Mouse (Mus musculus): Measurements from ENCODE around the gene Tekt3. TPM values are rescaled to one million over a fixed set of nuclear protein-coding genes. Genes with fewer than 3 reads are reported as not detected.

Gene Tekt3
- total RNA-seq, 2 experiments from 2014 or later, result not detected

GRCm38 (mm10) chr11:63029721-63030120 is 31.7 kb upstream of the Tekt3 start:
- intact Hi-C loops (cut with DNase I), result loop anchor here (5.0 to 10.0 kb wide), 2 partner anchors 105 to 107 kb away; no protein-coding TSS in a partner anchor
- Histone ChIP-seq H3K27ac (no peak overlapping the region), H3K4me3 (no peak overlapping the region)
- no peak for TF ChIP-seq CTCF (IDR thresholded peaks at IDR 0.05)
- no peak for DNase-seq (ENCODE audit: extremely low spot score in 1 of 2, low spot score in 2 of 2)

DNA sequence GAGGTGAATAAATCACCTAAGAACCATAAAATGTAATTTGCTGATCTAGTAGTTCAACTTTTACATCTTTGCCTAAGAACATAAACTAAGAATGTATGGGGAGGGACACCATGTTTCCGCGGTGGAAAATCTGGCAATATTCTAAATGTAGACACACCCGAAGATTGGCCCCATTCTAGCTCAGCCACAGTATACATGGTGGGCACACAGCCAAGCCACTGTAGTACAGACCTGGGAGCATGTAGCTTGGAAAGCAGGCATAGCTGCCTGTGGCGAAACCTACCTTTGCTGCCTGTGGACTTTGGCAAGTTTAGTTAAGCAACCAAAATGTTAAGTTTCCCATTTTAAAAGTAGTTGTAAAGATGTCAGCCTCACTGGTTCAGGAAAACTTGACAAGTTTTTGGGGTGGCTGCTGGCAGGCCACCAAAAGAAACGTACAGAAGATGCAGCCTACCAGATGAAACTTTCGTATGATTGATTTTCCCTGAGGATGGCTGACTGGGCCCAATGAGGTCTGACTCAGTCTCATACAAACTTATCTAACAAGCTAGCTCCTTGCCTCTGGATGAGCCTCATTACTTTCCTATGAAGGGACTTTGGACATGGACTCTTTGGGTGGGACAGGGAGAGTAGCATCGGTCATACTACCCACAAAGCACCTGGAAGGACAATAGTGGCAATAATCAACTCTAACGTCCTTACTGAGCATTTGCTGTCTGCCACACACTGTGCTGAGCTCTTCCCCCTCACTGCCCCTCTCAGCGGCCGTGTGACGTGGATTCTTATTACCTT is 25.8 kb upstream of the Tekt3 start:
- TF ChIP-seq CTCF (IDR thresholded peaks at IDR 0.05), result no peak
- intact Hi-C loops (cut with DNase I), result no loop called here
- Histone ChIP-seq H3K4me3 (no peak overlapping the region), H3K27ac (no peak overlapping the region)
- no peak for DNase-seq (ENCODE audit: extremely low spot score in 1 of 2, low spot score in 2 of 2)

- H3K4me3 ChIP-seq, result no peak overlapping the region
- no peak for DNase-seq (ENCODE audit: extremely low spot score in 1 of 2, low spot score in 2 of 2)
- TF ChIP-seq CTCF (IDR thresholded peaks at IDR 0.05), result no peak
- intact Hi-C loops (cut with DNase I), result no loop called here
- H3K27ac ChIP-seq, result no peak overlapping the region
Observed at GRCm38 (mm10) chr11:63040002-63040661, 21.3 kb upstream of the Tekt3 start.

- TF ChIP-seq CTCF (IDR thresholded peaks at IDR 0.05), result no peak
- Histone ChIP-seq H3K27ac (no peak overlapping the region), H3K4me3 (no peak overlapping the region)
- no peak for DNase-seq (ENCODE audit: extremely low spot score in 1 of 2, low spot score in 2 of 2)
- intact Hi-C loops (cut with DNase I), result no loop called here
Observed at GRCm38 (mm10) chr11:63045771-63046170, 15.7 kb upstream of the Tekt3 start.

- no peak for TF ChIP-seq CTCF (IDR thresholded peaks at IDR 0.05)
- no peak for DNase-seq (ENCODE audit: extremely low spot score in 1 of 2, low spot score in 2 of 2)
- intact Hi-C loops (cut with DNase I), result no loop called here
Observed at GRCm38 (mm10) chr11:63046380-63046779, 15.1 kb upstream of the Tekt3 start.

GRCm38 (mm10) chr11:63050362-63050932 is 11.0 kb upstream of the Tekt3 start:
- no peak overlapping the region for H3K4me3 ChIP-seq
- intact Hi-C loops (cut with DNase I), result no loop called here
- no peak for TF ChIP-seq CTCF (IDR thresholded peaks at IDR 0.05)
- no peak for DNase-seq (ENCODE audit: extremely low spot score in 1 of 2, low spot score in 2 of 2)
- H3K27ac ChIP-seq, result no peak overlapping the region

More at GRCm38 (mm10) chr11:63046380-63046779, 15.1 kb upstream of the Tekt3 start:
- Histone ChIP-seq H3K27ac (no peak overlapping the region), H3K4me3 (no peak overlapping the region)

- H3K4me3 ChIP-seq, result no peak overlapping the region
- DNase-seq (ENCODE audit: extremely low spot score in 1 of 2, low spot score in 2 of 2), result no peak
- TF ChIP-seq CTCF (IDR thresholded peaks at IDR 0.05), result no peak
- intact Hi-C loops (cut with DNase I), result no loop called here
- H3K27ac ChIP-seq, result no peak overlapping the region
Observed at GRCm38 (mm10) chr11:63051041-63051440, 10.4 kb upstream of the Tekt3 start.

- no peak overlapping the region for H3K4me3 ChIP-seq
- H3K27ac ChIP-seq, result no peak overlapping the region
- no peak for TF ChIP-seq CTCF (IDR thresholded peaks at IDR 0.05)
- DNase-seq (ENCODE audit: extremely low spot score in 1 of 2, low spot score in 2 of 2), result no peak
- intact Hi-C loops (cut with DNase I), result no loop called here
Observed at GRCm38 (mm10) chr11:63051996-63052395, 9.5 kb upstream of the Tekt3 start.

DNA sequence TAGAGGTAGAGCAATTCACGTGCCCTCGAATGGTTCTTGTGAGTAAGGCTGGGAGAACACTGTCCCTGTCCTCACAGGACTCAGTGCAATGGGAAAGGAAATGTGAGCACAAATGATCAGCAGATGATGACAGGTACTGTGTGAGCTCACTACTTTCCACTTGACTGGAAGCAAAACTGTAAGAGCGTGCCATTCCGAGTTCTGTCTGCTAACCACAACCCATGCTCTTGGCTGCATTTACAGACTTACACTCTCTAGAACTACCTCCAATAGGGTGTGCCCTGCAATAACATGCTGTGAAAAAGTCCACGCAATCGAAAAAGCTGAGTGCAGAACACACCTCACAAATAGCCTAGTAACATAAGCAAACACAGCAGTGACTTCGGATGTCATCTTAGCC is 5.9 kb upstream of the Tekt3 start:
- no peak for TF ChIP-seq CTCF (IDR thresholded peaks at IDR 0.05)
- Histone ChIP-seq H3K27ac (no peak overlapping the region), H3K4me3 (no peak overlapping the region)
- intact Hi-C loops (cut with DNase I), result no loop called here
- DNase-seq (ENCODE audit: extremely low spot score in 1 of 2, low spot score in 2 of 2), result no peak

DNA sequence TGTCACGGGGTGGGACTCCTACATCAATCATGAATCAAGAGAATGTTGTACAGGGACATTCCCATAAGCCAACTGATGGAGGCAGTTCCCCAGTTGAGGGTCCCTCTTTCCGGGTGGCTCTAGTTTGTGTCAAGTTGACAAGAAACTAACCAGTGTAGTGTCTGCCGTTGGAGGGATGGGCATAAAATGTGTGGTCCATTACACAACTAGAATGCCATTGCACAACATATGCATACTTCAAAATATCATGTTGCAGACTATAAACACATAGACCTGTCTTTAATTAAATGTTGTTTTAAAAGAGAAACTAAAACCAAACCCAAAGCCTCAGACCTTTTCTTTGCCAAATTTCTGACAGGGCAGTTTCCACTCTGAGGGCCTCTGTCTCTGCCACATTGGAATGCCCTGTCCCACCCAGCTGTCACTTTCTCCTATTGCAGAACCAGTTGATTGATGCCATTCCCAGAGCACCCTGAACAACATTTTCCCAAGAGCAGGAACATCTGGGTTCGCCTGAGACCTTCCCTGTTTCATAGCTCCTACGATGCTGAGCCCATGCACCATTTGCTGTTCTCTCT is 3.0 kb upstream of the Tekt3 start:
- intact Hi-C loops (cut with DNase I), result no loop called here
- no peak overlapping the region for H3K4me3 ChIP-seq
- H3K27ac ChIP-seq, result no peak overlapping the region
- DNase-seq (ENCODE audit: extremely low spot score in 1 of 2, low spot score in 2 of 2), result no peak
- TF ChIP-seq CTCF (IDR thresholded peaks at IDR 0.05), result no peak

- no peak overlapping the region for H3K4me3 ChIP-seq
- DNase-seq (ENCODE audit: extremely low spot score in 1 of 2, low spot score in 2 of 2), result no peak
- H3K27ac ChIP-seq, result no peak overlapping the region
- no peak for TF ChIP-seq CTCF (IDR thresholded peaks at IDR 0.05)
- intact Hi-C loops (cut with DNase I), result no loop called here
Observed at GRCm38 (mm10) chr11:63059911-63060310, 1.5 kb upstream of the Tekt3 start.

DNA sequence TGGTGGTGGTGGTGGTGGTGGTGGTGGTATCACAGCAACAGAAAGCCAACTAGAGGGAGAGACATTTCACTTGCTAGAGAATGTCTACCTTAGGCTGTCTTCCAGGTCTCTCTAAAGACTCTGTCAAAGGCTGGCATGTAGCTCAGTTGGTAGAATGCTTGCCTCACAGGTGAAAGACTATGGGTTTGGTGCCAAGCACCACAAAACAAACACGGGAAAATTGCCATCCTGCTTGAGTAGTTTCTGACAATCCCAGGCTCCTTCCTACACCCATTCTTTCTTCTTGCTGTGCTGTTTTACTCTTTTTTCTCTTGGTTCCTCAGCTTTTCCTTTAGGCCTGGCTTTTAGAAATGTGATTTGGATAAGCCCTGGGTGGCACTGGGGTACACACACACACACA is 5.1 kb downstream of the Tekt3 start:
- no peak for DNase-seq (ENCODE audit: extremely low spot score in 1 of 2, low spot score in 2 of 2)
- intact Hi-C loops (cut with DNase I), result no loop called here
- no peak overlapping the region for H3K4me3 ChIP-seq
- TF ChIP-seq CTCF (IDR thresholded peaks at IDR 0.05), result no peak
- H3K27ac ChIP-seq, result no peak overlapping the region

All from left cerebral cortex, adult 2 months (tissue).